Mouse (Mus musculus) CH12.LX (cell line): ENCODE measurements around the gene Kpna7. TPM values are rescaled to one million over a fixed set of nuclear protein-coding genes. Genes with fewer than 3 reads are reported as not detected.

Experiments used
- DNase-seq: peaks from one replicate; pipeline ENCODE4 v3.0.0-alpha.2; 2013; ENCODE audit errors: extremely low read depth
- H3K27ac ChIP-seq: 2 replicates; pipeline ENCODE4 v1.5.1; 2012; ENCODE audit warnings: low read depth, mild to moderate bottlenecking, control low read depth, moderate library complexity; ENCODE audit not compliant: insufficient read depth
- H3K27me3 ChIP-seq: replicated peaks from 2 replicates; pipeline ENCODE3; 2012; ENCODE audit warnings: inconsistent platforms
- H3K36me3 ChIP-seq, 2 experiments: replicated peaks in 1 of 2; 2 replicates each; pipeline versions ENCODE3 to v1.6.1; 2012; ENCODE audit warnings: inconsistent platforms in 1 of 2, low read length in 1 of 2, mild to moderate bottlenecking in 1 of 2, mixed read lengths in 1 of 2, moderate library complexity in 1 of 2; ENCODE audit not compliant: control insufficient read depth in 1 of 2, insufficient read depth in 1 of 2
- H3K4me1 ChIP-seq, 2 experiments: 2 replicates each; pipeline ENCODE4 v1.6.1; 2012; ENCODE audit warnings: inconsistent platforms in 1 of 2, moderate library complexity in 1 of 2; ENCODE audit not compliant: insufficient read depth in 2 of 2, control insufficient read depth in 1 of 2
- H3K4me2 ChIP-seq: 2 replicates; pipeline ENCODE4 v1.6.1; 2012; ENCODE audit warnings: low read depth, mild to moderate bottlenecking, control low read depth; ENCODE audit not compliant: poor library complexity, insufficient read depth, severe bottlenecking
- H3K4me3 ChIP-seq, 3 experiments: fragments of 150-350 bp in 1 of 3; sonication (generic) in 1 of 3; replicated peaks in 1 of 3; 2 replicates each; pipeline versions ENCODE3 to v1.5.1; 2011 to 2012; ENCODE audit warnings: low read depth in 2 of 3, low read length in 2 of 3, mild to moderate bottlenecking in 2 of 3, moderate library complexity in 2 of 3, control low read depth in 1 of 3, improper control_type of control experiment in 1 of 3, inconsistent platforms in 1 of 3, mixed read lengths in 1 of 3; ENCODE audit not compliant: poor library complexity in 1 of 3
- H3K79me2 ChIP-seq: replicated peaks from 2 replicates; pipeline ENCODE4 v1.6.1; 2012; ENCODE audit warnings: mild to moderate bottlenecking, moderate library complexity; ENCODE audit not compliant: control insufficient read depth, poor library complexity, insufficient read depth, severe bottlenecking; ENCODE audit errors: extremely low read depth
- H3K9ac ChIP-seq: 2 replicates; pipeline ENCODE4 v1.6.1; 2012; ENCODE audit warnings: low read depth, mild to moderate bottlenecking, control low read depth, moderate library complexity; ENCODE audit not compliant: insufficient read depth
- H3K9me3 ChIP-seq: replicated peaks from 2 replicates; pipeline ENCODE3; 2012; ENCODE audit warnings: low read length, inconsistent platforms, mixed read lengths
- BHLHE40 ChIP-seq: IDR thresholded peaks from 2 replicates; pipeline ENCODE4 v1.6.1; 2011; ENCODE audit warnings: mild to moderate bottlenecking, low read depth, low read length, improper control_type of control experiment
- CHD1 ChIP-seq: IDR thresholded peaks from 2 replicates; pipeline ENCODE4 v1.6.1; 2012; ENCODE audit warnings: low read depth, low read length, improper control_type of control experiment, inconsistent platforms
- EP300 ChIP-seq: IDR thresholded peaks from 2 replicates; pipeline ENCODE4 v1.6.1; 2011; ENCODE audit warnings: low read length, improper control_type of control experiment
- GABPA ChIP-seq: IDR thresholded peaks from 2 replicates; pipeline ENCODE4 v1.6.1; 2012; ENCODE audit warnings: low read depth, low read length, improper control_type of control experiment, inconsistent platforms; ENCODE audit not compliant: insufficient replicate concordance
- IRF4 ChIP-seq: IDR thresholded peaks from 2 replicates; pipeline ENCODE4 v1.6.1; 2014; ENCODE audit warnings: low read depth, mild to moderate bottlenecking, inconsistent platforms, low read length, improper control_type of control experiment
- JUND ChIP-seq: conservative IDR thresholded peaks from 2 replicates; pipeline ENCODE4 v1.6.1; 2011; ENCODE audit warnings: low read depth, low read length, improper control_type of control experiment
- MAX ChIP-seq: IDR thresholded peaks from 2 replicates; pipeline ENCODE4 v1.6.1; 2011; ENCODE audit warnings: low read length, improper control_type of control experiment
- NELFE ChIP-seq: IDR thresholded peaks from 2 replicates; pipeline ENCODE4 v1.6.1; 2011; ENCODE audit warnings: low read depth, low read length, improper control_type of control experiment
- NRF1 ChIP-seq: IDR thresholded peaks from 2 replicates; pipeline ENCODE4 v1.6.1; 2014; ENCODE audit warnings: low read depth, mild to moderate bottlenecking, inconsistent platforms, low read length, improper control_type of control experiment, moderate library complexity
- PAX5 ChIP-seq: IDR thresholded peaks from 2 replicates; pipeline ENCODE4 v1.6.1; 2012; ENCODE audit warnings: low read length, inconsistent platforms, mixed read lengths
- RCOR1 ChIP-seq: conservative IDR thresholded peaks from 2 replicates; pipeline ENCODE4 v1.6.1; 2012; ENCODE audit warnings: low read depth, mild to moderate bottlenecking, inconsistent platforms, low read length, improper control_type of control experiment
- USF2 ChIP-seq: conservative IDR thresholded peaks from 2 replicates; pipeline ENCODE4 v1.6.1; 2011; ENCODE audit warnings: low read depth, low read length, improper control_type of control experiment
- ZMIZ1 ChIP-seq: IDR thresholded peaks from 2 replicates; pipeline ENCODE4 v1.6.1; 2012; ENCODE audit warnings: low read depth, mild to moderate bottlenecking, inconsistent platforms, low read length, improper control_type of control experiment
- ZNF384 ChIP-seq: IDR thresholded peaks from 2 replicates; pipeline ENCODE4 v1.6.1; 2012; ENCODE audit warnings: low read depth, low read length, improper control_type of control experiment, inconsistent platforms
- dilution Hi-C: fragments of 300-500 bp; cut with MboI; formaldehyde crosslinking; loops from 2 replicates; pipeline ENCODE4 v1.14.3; 2020; ENCODE audit warnings: low sequenced_read_pairs; ENCODE audit not compliant: extremely low pct_unique_long_range_greater_than_20kb, extremely low pct_ligation_motif_present
- in situ Hi-C: fragments of 300-500 bp; cut with MboI; formaldehyde crosslinking; loops from 3 replicates; pipeline ENCODE4 v1.14.3; 2019; ENCODE audit warnings: low sequenced_read_pairs, low pct_ligation_motif_present, low pct_unique_long_range_greater_than_20kb, mixed read lengths
- polyA plus RNA-seq: library from polyadenylated mRNA; unstranded; fragments of >175 nt; gene quantifications from 2 replicates; pipeline ENCODE4 v1.2.1, GENCODE M21; 2012; ENCODE audit warnings: low read depth; ENCODE audit not compliant: insufficient read length
- total RNA-seq, 2 experiments: library from RNA; depleted of rRNA; stranded (reverse); fragments of 300-350 nt in 1 of 2; fragments of >200 nt in 1 of 2; gene quantifications; 2 replicates each; pipeline ENCODE4 v1.2.3; 2012 to 2014

Gene Kpna7
- total and polyA plus RNA-seq, 3 experiments, result 0.26 TPM; not detected in 2

- Histone ChIP-seq H3K36me3 (peaks cover 0 to 7% of the 10 kb centered on the region in 2 experiments), H3K4me1 (peaks cover 0 to 4% of the 10 kb centered on the region in 2 experiments; a peak in 1 of 4 replicates), H3K27ac (no peak overlapping the region), H3K4me2 (no peak overlapping the region), H3K79me2 (no peaks in the 10 kb centered on the region; the same call in 1 of the 2 replicates), H3K4me3 (no peak overlapping the region), H3K27me3 (no peaks in the 10 kb centered on the region), H3K9me3 (no peaks in the 10 kb centered on the region), H3K9ac (no peak overlapping the region)
- in situ Hi-C loops (no loop called here), dilution Hi-C loops (no loop called here)
- TF ChIP-seq GABPA, result no peak
- no peak for TF ChIP-seq ZMIZ1
- TF ChIP-seq ZNF384, result no peak
- no peak for TF ChIP-seq PAX5
- no peak for TF ChIP-seq IRF4
- TF ChIP-seq CHD1, result no peak
- no peak for TF ChIP-seq USF2
- no peak for TF ChIP-seq MAX
- no peak for TF ChIP-seq NELFE
- DNase-seq, result no peak
Measured at GRCm38 (mm10) chr5:144952592-144952991, 131.2 kb downstream of the Kpna7 start.

GRCm38 (mm10) chr5:144950428-144951051, 133.3 kb downstream of the Kpna7 start:
- no peak overlapping the region for H3K27ac ChIP-seq
- in situ Hi-C loops, result no loop called here
- TF ChIP-seq RCOR1, result no peak
- no peak for TF ChIP-seq EP300
- TF ChIP-seq BHLHE40, result no peak
- H3K36me3 ChIP-seq, result peaks cover 0 to 6% of the 10 kb centered on the region in 2 experiments
- no peaks in the 10 kb centered on the region; the same call in 1 of the 2 replicates for H3K79me2 ChIP-seq
- H3K4me3 ChIP-seq, result no peak overlapping the region
- H3K27me3 ChIP-seq, result no peaks in the 10 kb centered on the region
- dilution Hi-C loops, result no loop called here
- DNase-seq, result no peak
- no peak overlapping the region for H3K9ac ChIP-seq
- H3K4me2 ChIP-seq, result no peak overlapping the region
- no peaks in the 10 kb centered on the region for H3K9me3 ChIP-seq
- H3K4me1 ChIP-seq, result no peaks in the 10 kb centered on the region

GRCm38 (mm10) chr5:144949856-144950255, 134.0 kb downstream of the Kpna7 start:
- dilution Hi-C loops, result no loop called here
- Histone ChIP-seq H3K27ac (no peak overlapping the region), H3K27me3 (no peaks in the 10 kb centered on the region), H3K4me2 (no peak overlapping the region), H3K9me3 (no peaks in the 10 kb centered on the region), H3K79me2 (no peaks in the 10 kb centered on the region; the same call in 1 of the 2 replicates), H3K36me3 (peaks cover 0 to 6% of the 10 kb centered on the region in 2 experiments), H3K4me3 (no peak overlapping the region), H3K4me1 (no peaks in the 10 kb centered on the region), H3K9ac (no peak overlapping the region)
- DNase-seq, result no peak
- TF ChIP-seq JUND (no peak), NRF1 (no peak), EP300 (no peak)
- in situ Hi-C loops, result no loop called here
